In genomic region chrX:99020215-99020614, GRCm38 (mm10) we compare ENCODE assay signal across 14 mouse cellular contexts. TPM values are rescaled to one million over a fixed set of nuclear protein-coding genes. Genes with fewer than 3 reads are reported as not detected.
DNase-seq lines count a peak whose midpoint lies in the region; ATAC-seq lines count a peak whose summit lies in the region.
"Had no signal": no experiment of that assay in that cellular context is flagged by ENCODE, and none has a peak within 500 bp of the region (broad histone marks: within the 10 kb centered on the region; RNA-seq: fewer than 3 reads in every experiment).

No protein-coding gene starts in this region.

- DNase-seq in left cerebral cortex, postnatal 4 days: peak; percentile 4
- no peak for DNase-seq in left cerebral cortex, adult 18-20 months (ENCODE audit: low spot score in 2 of 2)
- no peak for DNase-seq in layer of hippocampus, adult 9-10 months (ENCODE audit: low spot score)
- DNase-seq: gastrocnemius, adult 2 months; liver; right cerebral cortex, postnatal 4 days had no signal

- H3K27ac ChIP-seq in forebrain, embryonic 12.5 days: no peak overlapping the region
- H3K27ac ChIP-seq in hindbrain, embryonic 16.5 days (ENCODE audit: low read depth, low read length): no peak overlapping the region
- H3K27ac ChIP-seq in neural tube, embryonic 13.5 days (replicated peaks): no peak overlapping the region
- H3K27ac ChIP-seq in intestine, embryonic 15.5 days: no peak overlapping the region
- H3K27ac ChIP-seq: gastrocnemius, adult 2 months; stomach, postnatal 0 days had no signal

- H3K4me1 ChIP-seq in forebrain, embryonic 12.5 days: 0 out of 2 replicates have a peak, but pooled peaks cover 3% of the 10 kb centered on the region
- H3K4me1 ChIP-seq in hindbrain, embryonic 16.5 days (ENCODE audit: control insufficient read depth, insufficient read depth, low read depth, low read length): no peaks in the 10 kb centered on the region
- no peaks in the 10 kb centered on the region for H3K4me1 ChIP-seq in neural tube, embryonic 13.5 days (replicated peaks)
- H3K4me1 ChIP-seq in intestine, embryonic 15.5 days (replicated peaks): no peaks in the 10 kb centered on the region

- no peak overlapping the region for H3K9ac ChIP-seq in forebrain, embryonic 12.5 days
- no peak overlapping the region for H3K9ac ChIP-seq in hindbrain, embryonic 16.5 days (ENCODE audit: low read depth, low read length)
- no peak overlapping the region for H3K9ac ChIP-seq in neural tube, embryonic 13.5 days
- no peak overlapping the region for H3K9ac ChIP-seq in intestine, embryonic 15.5 days

- H3K36me3 ChIP-seq in forebrain, embryonic 12.5 days (replicated peaks): no peaks in the 10 kb centered on the region
- H3K36me3 ChIP-seq in hindbrain, embryonic 16.5 days (ENCODE audit: control insufficient read depth, insufficient read depth, low read length): no peaks in the 10 kb centered on the region
- H3K36me3 ChIP-seq in neural tube, embryonic 13.5 days: no peaks in the 10 kb centered on the region
- no peaks in the 10 kb centered on the region for H3K36me3 ChIP-seq in intestine, embryonic 15.5 days
- H3K36me3 ChIP-seq: G1E had no signal

- no peak overlapping the region for H3K4me2 ChIP-seq in forebrain, embryonic 12.5 days
- no peak overlapping the region for H3K4me2 ChIP-seq in hindbrain, embryonic 16.5 days (ENCODE audit: low read length)
- H3K4me2 ChIP-seq in neural tube, embryonic 13.5 days: no peak overlapping the region
- H3K4me2 ChIP-seq in intestine, embryonic 15.5 days (replicated peaks): no peak overlapping the region
- H3K4me2 ChIP-seq: heart, embryonic 11.5 days had no signal

- WGBS in forebrain, embryonic 12.5 days: 34% methylated on average over 4 of the region's 4 CpGs
- WGBS in hindbrain, embryonic 16.5 days: 24% methylated on average over 4 of the region's 4 CpGs
- 32% methylated on average over 4 of the region's 4 CpGs for WGBS in neural tube, embryonic 13.5 days
- 73% methylated on average over 4 of the region's 4 CpGs for WGBS in intestine, embryonic 15.5 days

- intact Hi-C loops in left cerebral cortex, postnatal 4 days (cut with DNase I): no loop called here

- ATAC-seq in forebrain, embryonic 12.5 days (ENCODE audit: low FRiP score): peak; percentile 65; the same call in 1 of the 2 replicates
- ATAC-seq in hindbrain, embryonic 16.5 days: peak; percentile 79
- peak; percentile 47; the same call in 1 of the 2 replicates for ATAC-seq in neural tube, embryonic 13.5 days (ENCODE audit: low read depth)
- no peak for ATAC-seq in intestine, embryonic 15.5 days
- no peak for ATAC-seq in cerebellum, adult (ENCODE audit: insufficient number of reproducible peaks, low FRiP score, low TSS enrichment)

- H3K9me3 ChIP-seq in forebrain, embryonic 12.5 days: no peaks in the 10 kb centered on the region
- H3K9me3 ChIP-seq in hindbrain, embryonic 16.5 days (ENCODE audit: control insufficient read depth, low read length): no peaks in the 10 kb centered on the region
- no peaks in the 10 kb centered on the region for H3K9me3 ChIP-seq in neural tube, embryonic 13.5 days
- no peaks in the 10 kb centered on the region for H3K9me3 ChIP-seq in intestine, embryonic 15.5 days
- H3K9me3 ChIP-seq: G1E had no signal

- no peak overlapping the region for H3K4me3 ChIP-seq in forebrain, embryonic 12.5 days (replicated peaks)
- no peak overlapping the region for H3K4me3 ChIP-seq in hindbrain, embryonic 16.5 days (ENCODE audit: low read length)
- no peak overlapping the region for H3K4me3 ChIP-seq in neural tube, embryonic 13.5 days
- no peak overlapping the region for H3K4me3 ChIP-seq in intestine, embryonic 15.5 days (replicated peaks)
- H3K4me3 ChIP-seq: gastrocnemius, adult 2 months had no signal

- H3K27me3 ChIP-seq in forebrain, embryonic 12.5 days: peaks cover 67% of the 10 kb centered on the region
- peaks cover 5% of the 10 kb centered on the region; the same call in 1 of the 2 replicates for H3K27me3 ChIP-seq in hindbrain, embryonic 16.5 days (replicated peaks; ENCODE audit: control insufficient read depth, insufficient read depth, low read length)
- peaks cover 52% of the 10 kb centered on the region for H3K27me3 ChIP-seq in neural tube, embryonic 13.5 days
- H3K27me3 ChIP-seq in intestine, embryonic 15.5 days (replicated peaks): no peaks in the 10 kb centered on the region; the same call in 1 of the 2 replicates

RNA-seq across cellular contexts. Expression of gene Stard8, which starts 17.2 kb away (rescaled TPM):
- total RNA-seq in left cerebral cortex, postnatal 4 days (2021): 1 to 10 TPM; 7.3 to 7.9 TPM
- total RNA-seq in left cerebral cortex, adult 18-20 months (2021): 10 to 100 TPM; 34.6 to 36.1 TPM
- polyA plus RNA-seq in forebrain, embryonic 12.5 days (2016; fragmentation: Nextera tagmentation; extraction: Ambion mirVana): 6.2 and 6.9 TPM in 2 replicates
- polyA plus RNA-seq in hindbrain, embryonic 16.5 days (2015; fragmentation: Nextera tagmentation; extraction: Ambion mirVana): 4.1 and 6.6 TPM in 2 replicates
- 4.9 and 6.3 TPM in 2 replicates for polyA plus RNA-seq in neural tube, embryonic 13.5 days (2015; fragmentation: Nextera tagmentation; extraction: Ambion mirVana)
- polyA plus RNA-seq in intestine, embryonic 15.5 days (2015; fragmentation: Nextera tagmentation; extraction: Ambion mirVana): 7.3 and 7.5 TPM in 2 replicates

Comparison
In these comparisons a context has a peak if more than half of its experiments do, and no peak if none do; other contexts are left out.
1. ATAC-seq: peak in forebrain, embryonic 12.5 days (single experiment), hindbrain, embryonic 16.5 days (single experiment) and neural tube, embryonic 13.5 days (single experiment); none in intestine, embryonic 15.5 days (single experiment) and cerebellum, adult (single experiment).